Mouse (Mus musculus) spleen, postnatal 10 days (tissue): Measurements from ENCODE around the gene Urod.

Experiments used
- DNase-seq, 2 experiments: peaks; one replicate each; pipeline ENCODE4 v3.0.0; 2021 to 2022; ENCODE audit warnings: low spot score in 2 of 2

Urod gene

GRCm38 (mm10) chr4:116995131-116995797 lies 1.1 kb upstream of the Urod start, which contains the start of gene Hectd3:
Gene Hectd3, plus strand, starts transcription at chr4:116995317.
- DNase-seq, result peak; percentile 68 to 71

DNA sequence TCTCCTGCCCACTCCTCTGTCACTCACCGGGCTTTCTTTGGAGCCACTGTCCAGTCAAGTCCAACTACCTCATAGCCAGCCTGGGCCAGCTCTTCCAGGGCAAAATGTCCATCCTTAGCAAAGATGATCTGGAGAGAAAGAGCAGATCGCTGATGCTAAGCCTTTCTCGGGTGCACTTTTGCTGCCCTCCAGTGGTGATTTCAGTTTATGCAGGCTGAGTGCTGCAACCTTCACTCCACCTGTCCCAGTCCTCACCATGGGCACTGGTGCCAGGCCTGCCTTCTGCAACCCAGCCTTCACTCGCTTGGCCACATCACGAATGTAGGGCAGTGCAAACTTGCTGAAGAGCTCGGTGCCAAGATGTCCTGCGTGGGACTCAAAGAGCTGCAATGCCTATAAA lies 2.8 kb downstream of the Urod start:
- peak; percentile 83 to 89 for DNase-seq

DNA sequence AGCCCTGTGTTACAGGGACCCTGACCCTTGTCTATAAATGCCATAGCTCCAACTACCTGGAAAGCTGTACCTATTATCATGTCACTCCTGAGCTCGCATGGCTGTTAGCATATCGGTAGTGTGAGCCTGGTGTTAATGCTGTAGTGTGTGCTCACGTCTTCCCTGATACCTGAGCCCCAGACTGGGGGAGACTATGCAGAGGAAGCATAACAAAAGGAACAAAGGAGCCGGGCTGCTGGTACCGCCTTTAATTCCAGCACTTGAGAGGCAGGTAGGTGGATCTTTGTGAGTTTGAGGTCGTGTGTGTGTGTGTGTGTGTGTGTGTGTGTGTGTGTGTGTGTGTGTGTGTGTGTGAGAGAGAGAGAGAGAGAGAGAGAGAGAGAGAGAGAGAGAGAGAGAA lies 4.5 kb downstream of the Urod start:
- no peak for DNase-seq

DNA sequence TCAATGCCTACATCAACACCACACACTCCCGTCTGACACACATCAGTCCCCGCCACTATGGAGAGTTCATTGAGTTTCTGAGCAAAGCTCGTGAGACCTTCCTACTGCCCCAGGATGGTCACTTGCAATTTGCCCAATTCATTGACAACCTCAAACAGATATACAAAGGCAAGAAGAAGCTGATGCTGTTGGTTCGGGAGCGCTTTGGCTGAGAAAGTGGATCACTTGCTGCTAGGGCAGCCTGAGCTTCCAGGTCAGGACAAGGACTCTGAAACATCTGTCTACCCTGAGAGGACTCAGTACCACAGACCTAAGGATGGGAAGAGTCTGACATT lies 7.1 kb downstream of the Urod start:
- no peak for DNase-seq

- peak in 1 of 2 experiments; percentile 78 for DNase-seq
Measured at GRCm38 (mm10) chr4:116986400-116987121, 7.7 kb downstream of the Urod start.

DNA sequence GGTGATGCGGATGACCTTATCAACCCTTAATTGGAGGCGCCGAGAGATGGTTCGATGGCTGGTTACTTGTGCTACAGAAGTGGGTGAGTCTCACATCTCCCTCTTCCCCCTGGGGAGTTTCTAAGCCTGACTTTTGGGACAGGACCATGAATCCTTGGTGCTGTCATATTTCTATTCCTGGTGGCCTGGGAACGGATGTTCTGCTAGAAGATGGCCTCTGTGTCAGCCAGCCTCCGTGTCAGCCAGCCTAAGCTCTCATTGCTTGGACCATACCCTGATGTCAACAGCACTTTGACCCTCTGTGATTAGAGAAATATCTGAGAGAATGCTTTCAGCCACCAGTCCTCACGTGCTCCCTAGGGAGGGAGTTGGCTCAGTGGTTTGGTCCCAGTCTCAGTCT lies 8.5 kb downstream of the Urod start:
- DNase-seq, result no peak

DNA sequence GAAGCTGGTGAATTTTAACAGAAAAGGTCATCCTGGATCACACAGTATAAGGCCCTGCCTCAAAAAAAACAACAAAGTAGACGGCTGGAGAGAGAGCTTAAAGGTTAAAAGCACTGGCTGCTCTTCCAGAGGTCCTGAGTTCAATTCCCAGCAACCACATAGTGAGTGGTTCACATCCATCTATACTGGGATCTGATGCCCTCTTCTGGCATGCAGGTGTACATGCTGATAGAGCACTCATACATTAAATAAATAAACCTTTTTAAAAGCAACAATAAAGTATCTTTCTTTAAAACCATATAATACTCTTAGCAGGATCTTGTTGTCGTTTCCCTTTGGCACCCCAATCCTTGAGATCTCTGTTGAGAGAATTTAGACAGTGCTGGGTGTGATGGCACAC lies 17.7 kb downstream of the Urod start:
- no peak for DNase-seq

GRCm38 (mm10) chr4:116954951-116955350 lies 39.3 kb downstream of the Urod start:
- no peak for DNase-seq

GRCm38 (mm10) chr4:116951642-116952041 lies 42.6 kb downstream of the Urod start:
- no peak for DNase-seq

- DNase-seq, result no peak
Measured at GRCm38 (mm10) chr4:116944055-116944454, 50.2 kb downstream of the Urod start.

DNA sequence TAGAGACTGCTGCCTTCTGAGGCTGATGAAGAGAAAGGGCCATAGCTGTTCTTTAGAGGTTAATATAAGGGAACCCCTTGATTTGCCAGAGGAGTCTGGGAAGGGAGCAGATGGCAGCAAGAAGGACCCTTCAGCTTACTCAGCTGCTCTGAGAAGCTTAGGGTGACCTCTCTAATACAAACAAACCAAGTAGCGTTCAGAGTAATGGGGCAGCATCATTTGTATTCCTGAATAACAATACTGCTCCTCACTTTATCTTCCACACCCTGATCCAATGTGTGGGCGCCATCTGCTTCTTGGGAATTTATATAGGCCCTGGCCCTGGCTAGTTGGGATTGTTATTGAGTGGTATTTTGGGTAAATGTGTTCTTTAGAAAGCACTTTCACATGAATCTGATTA lies 51.5 kb downstream of the Urod start:
- no peak for DNase-seq
